Mouse (Mus musculus) liver, postnatal 0 days (tissue): Measurements from ENCODE around the gene Ninj2.

Experiments
- CTCF ChIP-seq: sonication (generic); IDR thresholded peaks from 2 replicates; pipeline ENCODE4 v1.5.1; 2016; ENCODE audit warnings: antibody characterized with exemption, low read depth
- EP300 ChIP-seq: IDR thresholded peaks from 2 replicates; pipeline ENCODE4 v1.6.1; 2016; ENCODE audit warnings: antibody characterized with exemption, low read depth, mild to moderate bottlenecking

DNA sequence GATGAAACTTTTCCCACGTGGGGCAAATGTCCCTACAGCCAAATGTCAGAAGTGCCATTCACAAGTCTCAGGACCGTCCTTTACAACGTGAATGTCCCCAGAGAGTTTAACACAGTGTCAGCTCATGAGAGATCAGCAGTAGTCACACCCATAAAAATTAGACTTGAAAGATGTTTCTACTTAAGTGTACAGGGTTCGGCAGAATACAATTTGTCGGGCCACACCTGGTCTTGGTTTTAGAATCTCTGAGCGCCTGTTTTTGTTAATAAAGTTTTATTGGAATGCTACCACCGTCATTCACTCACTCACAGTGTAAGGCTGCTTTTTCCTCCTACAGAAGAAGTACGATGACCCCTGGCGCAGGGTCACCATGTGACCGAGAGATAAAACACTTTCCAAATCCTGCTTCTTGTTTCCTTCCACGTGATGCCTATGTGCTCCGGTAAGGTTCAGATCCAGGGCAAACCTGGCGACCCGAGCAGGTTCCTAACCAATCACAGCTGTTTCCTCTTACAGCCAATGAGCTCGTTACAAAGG is 2.4 kb upstream of the Ninj2 start:
- TF ChIP-seq CTCF: no peak
- TF ChIP-seq EP300: no peak
